Mouse (Mus musculus): ENCODE results near the gene Noc2l. TPM values are rescaled to one million over a fixed set of nuclear protein-coding genes. Genes with fewer than 3 reads are reported as not detected.
A peak's percentile ranks its signal among the peaks of the same experiment; 100 is the strongest.

Gene Noc2l
- polyA plus RNA-seq, 1 experiment from 2014 or later = 91.4 TPM

- Histone ChIP-seq H3K36me3 (peaks cover 16% of the 10 kb centered on the region), H3K27me3 (ENCODE audit: insufficient read depth, poor library complexity, severe bottlenecking) (peaks cover 20% of the 10 kb centered on the region), H3K27ac (peak overlapping the region; percentile 92), H3K4me3 (peak overlapping the region; percentile 77), H3K9me3 (no peaks in the 10 kb centered on the region), H3K4me1 (replicated peaks) (peaks cover 52% of the 10 kb centered on the region)
- WGBS = 46% methylated on average over 12 of the region's 12 CpGs
- DNase-seq (ENCODE audit: low spot score) = no peak
These were observed 33.3 kb upstream of the Noc2l start for GRCm38 (mm10) chr4:156202462-156202893.

GRCm38 (mm10) chr4:156203001-156203412 is 32.8 kb upstream of the Noc2l start, which contains the start of gene AW011738:
AW011738 (plus strand) TSS chr4:156203304.
- DNase-seq (ENCODE audit: low spot score) = peak; percentile 88
- peaks cover 20% of the 10 kb centered on the region for H3K27me3 ChIP-seq (ENCODE audit: insufficient read depth, poor library complexity, severe bottlenecking)
- peak within 1 kb of the TSS; percentile 92 for H3K27ac ChIP-seq
- H3K4me1 ChIP-seq (replicated peaks) = peaks cover 49% of the 10 kb centered on the region
- peak within 1 kb of the TSS; percentile 77 for H3K4me3 ChIP-seq
- H3K36me3 ChIP-seq = peaks cover 20% of the 10 kb centered on the region
- under 1% methylated on average over 36 of the region's 39 CpGs for WGBS
- H3K9me3 ChIP-seq = no peaks in the 10 kb centered on the region

- peak; percentile 52 for DNase-seq (ENCODE audit: low spot score)
- Histone ChIP-seq H3K4me3 (peak overlapping the region; percentile 77), H3K4me1 (replicated peaks) (peaks cover 46% of the 10 kb centered on the region), H3K27ac (peak overlapping the region; percentile 92), H3K36me3 (peaks cover 26% of the 10 kb centered on the region), H3K9me3 (no peaks in the 10 kb centered on the region), H3K27me3 (ENCODE audit: insufficient read depth, poor library complexity, severe bottlenecking) (peaks cover 20% of the 10 kb centered on the region)
- WGBS = under 1% methylated on average over 49 of the region's 49 CpGs
These were observed 32.2 kb upstream of the Noc2l start for GRCm38 (mm10) chr4:156203413-156204131.

GRCm38 (mm10) chr4:156208872-156209271 is 26.9 kb upstream of the Noc2l start:
- Histone ChIP-seq H3K27ac (no peak overlapping the region), H3K27me3 (ENCODE audit: insufficient read depth, poor library complexity, severe bottlenecking) (peaks cover 13% of the 10 kb centered on the region), H3K4me3 (no peak overlapping the region), H3K36me3 (peaks cover 37% of the 10 kb centered on the region), H3K4me1 (replicated peaks) (peaks cover 21% of the 10 kb centered on the region), H3K9me3 (no peaks in the 10 kb centered on the region)
- DNase-seq (ENCODE audit: low spot score) = no peak
- 92% methylated on average over 4 of the region's 4 CpGs for WGBS

- Histone ChIP-seq H3K36me3 (peaks cover 39% of the 10 kb centered on the region), H3K9me3 (no peaks in the 10 kb centered on the region), H3K27me3 (ENCODE audit: insufficient read depth, poor library complexity, severe bottlenecking) (peaks cover 2% of the 10 kb centered on the region; the same call in 1 of the 2 replicates), H3K27ac (no peak overlapping the region), H3K4me1 (replicated peaks) (peaks cover 9% of the 10 kb centered on the region), H3K4me3 (no peak overlapping the region)
- WGBS = 76% methylated on average over 13 of the region's 13 CpGs
- DNase-seq (ENCODE audit: low spot score) = no peak
These were observed 25.7 kb upstream of the Noc2l start for GRCm38 (mm10) chr4:156209963-156210635.

- Histone ChIP-seq H3K27me3 (ENCODE audit: insufficient read depth, poor library complexity, severe bottlenecking) (no peaks in the 10 kb centered on the region), H3K36me3 (peaks cover 18% of the 10 kb centered on the region), H3K4me3 (no peak overlapping the region), H3K27ac (no peak overlapping the region), H3K4me1 (replicated peaks) (0 out of 2 replicates have a peak, but pooled peaks cover 5% of the 10 kb centered on the region), H3K9me3 (no peaks in the 10 kb centered on the region)
- DNase-seq (ENCODE audit: low spot score) = no peak
- 90% methylated on average over 13 of the region's 13 CpGs for WGBS
These were observed 22.7 kb upstream of the Noc2l start for GRCm38 (mm10) chr4:156213134-156213533.

- H3K4me3 ChIP-seq = no peak within 1 kb of the TSS
- H3K27ac ChIP-seq = no peak within 1 kb of the TSS
- peaks cover 10% of the 10 kb centered on the region; the same call in 1 of the 2 replicates for H3K36me3 ChIP-seq
- 0 out of 2 replicates have a peak, but pooled peaks cover 5% of the 10 kb centered on the region for H3K4me1 ChIP-seq (replicated peaks)
- no peak for DNase-seq (ENCODE audit: low spot score)
- WGBS = 84% methylated on average over 4 of the region's 4 CpGs
- H3K9me3 ChIP-seq = no peaks in the 10 kb centered on the region
- no peaks in the 10 kb centered on the region for H3K27me3 ChIP-seq (ENCODE audit: insufficient read depth, poor library complexity, severe bottlenecking)
These were observed 20.2 kb upstream of the Noc2l start, which contains the start of gene Perm1 for GRCm38 (mm10) chr4:156215649-156216048. Perm1 (plus strand) TSS chr4:156215868.

GRCm38 (mm10) chr4:156216196-156216595 is 19.6 kb upstream of the Noc2l start:
- H3K27ac ChIP-seq = no peak overlapping the region
- H3K36me3 ChIP-seq = peaks cover 10% of the 10 kb centered on the region; the same call in 1 of the 2 replicates
- no peaks in the 10 kb centered on the region for H3K27me3 ChIP-seq (ENCODE audit: insufficient read depth, poor library complexity, severe bottlenecking)
- no peak for DNase-seq (ENCODE audit: low spot score)
- 0 out of 2 replicates have a peak, but pooled peaks cover 5% of the 10 kb centered on the region for H3K4me1 ChIP-seq (replicated peaks)
- 90% methylated on average over 2 of the region's 2 CpGs for WGBS
- no peaks in the 10 kb centered on the region for H3K9me3 ChIP-seq
- H3K4me3 ChIP-seq = no peak overlapping the region

- Histone ChIP-seq H3K36me3 (peaks cover 16% of the 10 kb centered on the region; the same call in 1 of the 2 replicates), H3K4me3 (no peak overlapping the region), H3K9me3 (no peaks in the 10 kb centered on the region), H3K27me3 (ENCODE audit: insufficient read depth, poor library complexity, severe bottlenecking) (no peaks in the 10 kb centered on the region), H3K27ac (0 out of 2 replicates have a peak overlapping the region, but pooled peaks have one; percentile 23), H3K4me1 (replicated peaks) (0 out of 2 replicates have a peak, but pooled peaks cover 5% of the 10 kb centered on the region)
- WGBS = 82% methylated on average over 16 of the region's 16 CpGs
- DNase-seq (ENCODE audit: low spot score) = no peak
These were observed 18.7 kb upstream of the Noc2l start for GRCm38 (mm10) chr4:156217022-156217669.

- Histone ChIP-seq H3K36me3 (peaks cover 20% of the 10 kb centered on the region; the same call in 1 of the 2 replicates), H3K4me1 (replicated peaks) (0 out of 2 replicates have a peak, but pooled peaks cover 5% of the 10 kb centered on the region), H3K4me3 (no peak overlapping the region), H3K27me3 (ENCODE audit: insufficient read depth, poor library complexity, severe bottlenecking) (no peaks in the 10 kb centered on the region), H3K27ac (no peak overlapping the region), H3K9me3 (no peaks in the 10 kb centered on the region)
- no peak for DNase-seq (ENCODE audit: low spot score)
- WGBS = 86% methylated on average over 16 of the region's 16 CpGs
These were observed 18.0 kb upstream of the Noc2l start for GRCm38 (mm10) chr4:156217838-156218237.

GRCm38 (mm10) chr4:156219936-156220335 is 15.9 kb upstream of the Noc2l start:
- H3K4me3 ChIP-seq = no peak overlapping the region
- H3K4me1 ChIP-seq (replicated peaks) = 0 out of 2 replicates have a peak, but pooled peaks cover 5% of the 10 kb centered on the region
- peaks cover 18% of the 10 kb centered on the region; the same call in 1 of the 2 replicates for H3K36me3 ChIP-seq
- 92% methylated on average over 11 of the region's 11 CpGs for WGBS
- no peak for DNase-seq (ENCODE audit: low spot score)
- H3K27ac ChIP-seq = no peak overlapping the region
- no peaks in the 10 kb centered on the region for H3K9me3 ChIP-seq
- no peaks in the 10 kb centered on the region for H3K27me3 ChIP-seq (ENCODE audit: insufficient read depth, poor library complexity, severe bottlenecking)

GRCm38 (mm10) chr4:156224276-156224675 is 11.5 kb upstream of the Noc2l start:
- DNase-seq (ENCODE audit: low spot score) = no peak
- Histone ChIP-seq H3K36me3 (peaks cover 32% of the 10 kb centered on the region), H3K4me3 (no peak overlapping the region), H3K9me3 (no peaks in the 10 kb centered on the region), H3K27ac (no peak overlapping the region), H3K4me1 (replicated peaks) (peaks cover 16% of the 10 kb centered on the region), H3K27me3 (ENCODE audit: insufficient read depth, poor library complexity, severe bottlenecking) (0 out of 2 replicates have a peak, but pooled peaks cover 3% of the 10 kb centered on the region)
- WGBS = 83% methylated on average over 2 of the region's 2 CpGs

All from hindbrain, embryonic 10.5 days (tissue).